Mouse (Mus musculus): ENCODE measurements around the gene Sh3bp4.

DNA sequence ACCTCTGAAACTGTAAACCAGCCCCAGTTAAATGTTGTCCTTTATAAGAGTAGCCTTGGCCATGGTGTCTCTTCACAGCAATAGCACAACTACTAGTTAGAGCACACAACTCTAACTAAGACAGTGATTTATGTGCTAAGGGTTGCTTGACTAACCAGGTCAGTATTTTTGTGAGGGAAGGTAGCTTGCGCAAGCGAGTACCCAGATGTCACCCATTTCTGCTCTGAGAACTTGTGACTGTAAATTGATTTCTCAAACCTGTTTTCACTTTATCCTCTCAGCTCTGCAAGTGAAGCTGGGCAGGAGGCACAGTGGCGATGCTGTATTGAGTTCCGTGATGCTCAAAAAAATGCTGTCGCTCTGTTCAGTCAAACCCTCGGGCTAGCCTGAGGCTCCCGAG lies 117.2 kb downstream of the Sh3bp4 start:
- TF ChIP-seq CTCF (IDR thresholded peaks at IDR 0.05; ENCODE audit: insufficient read depth, low read length): no peak
- no peak for TF ChIP-seq POLR2A (IDR thresholded peaks at IDR 0.05; ENCODE audit: borderline replicate concordance, extremely low read depth, low read depth, low read length)
